Mouse (Mus musculus): ENCODE results near the gene AU022252. TPM values are rescaled to one million over a fixed set of nuclear protein-coding genes. Genes with fewer than 3 reads are reported as not detected.

The AU022252 gene
- polyA plus RNA-seq, 1 experiment from 2014 or later = 22.6 TPM

- 0 out of 2 replicates have a peak, but pooled peaks cover 2% of the 10 kb centered on the region for H3K4me1 ChIP-seq (ENCODE audit: control insufficient read depth, insufficient read depth, low read length)
- H3K4me2 ChIP-seq (ENCODE audit: low read length) = no peak overlapping the region
- 70% methylated on average over 9 of the region's 9 CpGs for WGBS
- H3K9ac ChIP-seq (ENCODE audit: low read depth, low read length) = no peak overlapping the region
- H3K27ac ChIP-seq (ENCODE audit: low read length) = no peak overlapping the region
- peaks cover 16% of the 10 kb centered on the region; the same call in 1 of the 2 replicates for H3K36me3 ChIP-seq (ENCODE audit: control insufficient read depth, insufficient read depth, low read length)
- ATAC-seq = no peak
- no peaks in the 10 kb centered on the region for H3K9me3 ChIP-seq (replicated peaks; ENCODE audit: control insufficient read depth, low read length, poor library complexity, severe bottlenecking)
- no peak overlapping the region for H3K4me3 ChIP-seq (ENCODE audit: low read depth, low read length)
- H3K27me3 ChIP-seq (ENCODE audit: control insufficient read depth, insufficient read depth, low read depth, low read length) = no peaks in the 10 kb centered on the region
Measured at GRCm38 (mm10) chr4:119245961-119246360, 13.4 kb upstream of the AU022252 start.

GRCm38 (mm10) chr4:119245556-119245955 lies 13.0 kb upstream of the AU022252 start:
- Histone ChIP-seq H3K36me3 (ENCODE audit: control insufficient read depth, insufficient read depth, low read length) (peaks cover 16% of the 10 kb centered on the region; the same call in 1 of the 2 replicates), H3K27ac (ENCODE audit: low read length) (no peak overlapping the region)

GRCm38 (mm10) chr4:119244468-119245240 lies 12.1 kb upstream of the AU022252 start:
- H3K27me3 ChIP-seq (ENCODE audit: control insufficient read depth, insufficient read depth, low read depth, low read length) = no peaks in the 10 kb centered on the region
- H3K27ac ChIP-seq (ENCODE audit: low read length) = no peak overlapping the region
- WGBS = 84% methylated on average over 22 of the region's 22 CpGs
- H3K9me3 ChIP-seq (replicated peaks; ENCODE audit: control insufficient read depth, low read length, poor library complexity, severe bottlenecking) = no peaks in the 10 kb centered on the region
- H3K36me3 ChIP-seq (ENCODE audit: control insufficient read depth, insufficient read depth, low read length) = peaks cover 16% of the 10 kb centered on the region; the same call in 1 of the 2 replicates
- ATAC-seq = no peak
- H3K4me3 ChIP-seq (ENCODE audit: low read depth, low read length) = no peak overlapping the region
- H3K4me1 ChIP-seq (ENCODE audit: control insufficient read depth, insufficient read depth, low read length) = 0 out of 2 replicates have a peak, but pooled peaks cover 2% of the 10 kb centered on the region
- no peak overlapping the region for H3K4me2 ChIP-seq (ENCODE audit: low read length)
- no peak overlapping the region for H3K9ac ChIP-seq (ENCODE audit: low read depth, low read length)

More at GRCm38 (mm10) chr4:119245556-119245955, 13.0 kb upstream of the AU022252 start:
- Histone ChIP-seq H3K4me1 (ENCODE audit: control insufficient read depth, insufficient read depth, low read length) (0 out of 2 replicates have a peak, but pooled peaks cover 2% of the 10 kb centered on the region), H3K4me2 (ENCODE audit: low read length) (no peak overlapping the region), H3K9me3 (replicated peaks; ENCODE audit: control insufficient read depth, low read length, poor library complexity, severe bottlenecking) (no peaks in the 10 kb centered on the region), H3K4me3 (ENCODE audit: low read depth, low read length) (no peak overlapping the region), H3K9ac (ENCODE audit: low read depth, low read length) (no peak overlapping the region), H3K27me3 (ENCODE audit: control insufficient read depth, insufficient read depth, low read depth, low read length) (no peaks in the 10 kb centered on the region)
- ATAC-seq = no peak
- WGBS = 75% methylated on average over 7 of the region's 7 CpGs

GRCm38 (mm10) chr4:119242571-119242970 lies 10.1 kb upstream of the AU022252 start:
- H3K4me1 ChIP-seq (ENCODE audit: control insufficient read depth, insufficient read depth, low read length) = 0 out of 2 replicates have a peak, but pooled peaks cover 4% of the 10 kb centered on the region
- no peaks in the 10 kb centered on the region for H3K27me3 ChIP-seq (ENCODE audit: control insufficient read depth, insufficient read depth, low read depth, low read length)
- peaks cover 16% of the 10 kb centered on the region; the same call in 1 of the 2 replicates for H3K36me3 ChIP-seq (ENCODE audit: control insufficient read depth, insufficient read depth, low read length)
- H3K4me2 ChIP-seq (ENCODE audit: low read length) = no peak overlapping the region
- H3K9me3 ChIP-seq (replicated peaks; ENCODE audit: control insufficient read depth, low read length, poor library complexity, severe bottlenecking) = no peaks in the 10 kb centered on the region
- H3K9ac ChIP-seq (ENCODE audit: low read depth, low read length) = no peak overlapping the region
- 93% methylated on average over 12 of the region's 12 CpGs for WGBS
- H3K27ac ChIP-seq (ENCODE audit: low read length) = no peak overlapping the region
- H3K4me3 ChIP-seq (ENCODE audit: low read depth, low read length) = no peak overlapping the region
- ATAC-seq = no peak

- Histone ChIP-seq H3K9ac (ENCODE audit: low read depth, low read length) (no peak overlapping the region), H3K4me1 (ENCODE audit: control insufficient read depth, insufficient read depth, low read length) (0 out of 2 replicates have a peak, but pooled peaks cover 4% of the 10 kb centered on the region), H3K27ac (ENCODE audit: low read length) (no peak overlapping the region), H3K36me3 (ENCODE audit: control insufficient read depth, insufficient read depth, low read length) (peaks cover 16% of the 10 kb centered on the region), H3K27me3 (ENCODE audit: control insufficient read depth, insufficient read depth, low read depth, low read length) (no peaks in the 10 kb centered on the region), H3K4me3 (ENCODE audit: low read depth, low read length) (no peak overlapping the region), H3K9me3 (replicated peaks; ENCODE audit: control insufficient read depth, low read length, poor library complexity, severe bottlenecking) (no peaks in the 10 kb centered on the region), H3K4me2 (ENCODE audit: low read length) (no peak overlapping the region)
- ATAC-seq = no peak
- WGBS = 89% methylated on average over 14 of the region's 14 CpGs
Measured at GRCm38 (mm10) chr4:119241664-119242063, 9.2 kb upstream of the AU022252 start.

- Histone ChIP-seq H3K4me2 (ENCODE audit: low read length) (peak overlapping the region; percentile 31), H3K9me3 (replicated peaks; ENCODE audit: control insufficient read depth, low read length, poor library complexity, severe bottlenecking) (no peaks in the 10 kb centered on the region), H3K4me3 (ENCODE audit: low read depth, low read length) (no peak overlapping the region), H3K36me3 (ENCODE audit: control insufficient read depth, insufficient read depth, low read length) (peaks cover 16% of the 10 kb centered on the region), H3K4me1 (ENCODE audit: control insufficient read depth, insufficient read depth, low read length) (peaks cover 8% of the 10 kb centered on the region), H3K27ac (ENCODE audit: low read length) (peak overlapping the region; percentile 74), H3K27me3 (ENCODE audit: control insufficient read depth, insufficient read depth, low read depth, low read length) (no peaks in the 10 kb centered on the region), H3K9ac (ENCODE audit: low read depth, low read length) (peak overlapping the region; percentile 31; the same call in 1 of the 2 replicates)
- 44% methylated on average over 12 of the region's 12 CpGs for WGBS
- peak; percentile 69 for ATAC-seq
Measured at GRCm38 (mm10) chr4:119239181-119239682, 6.7 kb upstream of the AU022252 start.

- Histone ChIP-seq H3K4me3 (ENCODE audit: low read depth, low read length) (no peak overlapping the region), H3K27me3 (ENCODE audit: control insufficient read depth, insufficient read depth, low read depth, low read length) (no peaks in the 10 kb centered on the region), H3K4me1 (ENCODE audit: control insufficient read depth, insufficient read depth, low read length) (peaks cover 13% of the 10 kb centered on the region), H3K27ac (ENCODE audit: low read length) (no peak overlapping the region), H3K9ac (ENCODE audit: low read depth, low read length) (no peak overlapping the region), H3K4me2 (ENCODE audit: low read length) (no peak overlapping the region), H3K36me3 (ENCODE audit: control insufficient read depth, insufficient read depth, low read length) (peaks cover 16% of the 10 kb centered on the region), H3K9me3 (replicated peaks; ENCODE audit: control insufficient read depth, low read length, poor library complexity, severe bottlenecking) (no peaks in the 10 kb centered on the region)
- no peak for ATAC-seq
- 70% methylated on average over 3 of the region's 3 CpGs for WGBS
Measured at GRCm38 (mm10) chr4:119238661-119239060, 6.1 kb upstream of the AU022252 start.

- no peak for ATAC-seq
- Histone ChIP-seq H3K9me3 (replicated peaks; ENCODE audit: control insufficient read depth, low read length, poor library complexity, severe bottlenecking) (no peaks in the 10 kb centered on the region), H3K4me1 (ENCODE audit: control insufficient read depth, insufficient read depth, low read length) (peaks cover 16% of the 10 kb centered on the region), H3K27me3 (ENCODE audit: control insufficient read depth, insufficient read depth, low read depth, low read length) (no peaks in the 10 kb centered on the region), H3K4me3 (ENCODE audit: low read depth, low read length) (peak overlapping the region; percentile 86), H3K36me3 (ENCODE audit: control insufficient read depth, insufficient read depth, low read length) (no peaks in the 10 kb centered on the region; the same call in 1 of the 2 replicates), H3K27ac (ENCODE audit: low read length) (no peak overlapping the region), H3K9ac (ENCODE audit: low read depth, low read length) (no peak overlapping the region; the same call in 1 of the 2 replicates), H3K4me2 (ENCODE audit: low read length) (peak overlapping the region; percentile 93)
- WGBS = 83% methylated on average over 3 of the region's 3 CpGs
Measured at GRCm38 (mm10) chr4:119234348-119234747, 1.8 kb upstream of the AU022252 start.

Measured in midbrain, embryonic 16.5 days (tissue).